Mouse (Mus musculus) lung, postnatal 0 days (tissue): ENCODE data around the gene Smpd3. TPM values are rescaled to one million over a fixed set of nuclear protein-coding genes. Genes with fewer than 3 reads are reported as not detected.

ENCODE experiments used
- ATAC-seq: fragments of 200-750 bp; cut with Nextera tagmentation; 2 replicates; pipeline ENCODE4 v1.8.0; 2017; ENCODE audit warnings: moderate library complexity
- DNase-seq: peaks from one replicate; pipeline ENCODE4 v3.0.0-alpha.2; 2016; ENCODE audit warnings: low spot score
- H3K27ac ChIP-seq: fragments of 300-500 bp; sonication (generic); 2 replicates; pipeline ENCODE4 v1.5.1; 2014; ENCODE audit warnings: antibody characterized with exemption, mild to moderate bottlenecking, low read length, mixed read lengths
- H3K27me3 ChIP-seq: fragments of 300-500 bp; sonication (generic); replicated peaks from 2 replicates; pipeline ENCODE4 v1.6.1; 2014; ENCODE audit warnings: low read length, mixed read lengths; ENCODE audit not compliant: insufficient read depth
- H3K36me3 ChIP-seq: fragments of 300-500 bp; sonication (generic); 2 replicates; pipeline ENCODE4 v1.6.1; 2014; ENCODE audit warnings: low read length, mixed read lengths; ENCODE audit not compliant: insufficient read depth
- H3K4me1 ChIP-seq: fragments of 300-500 bp; sonication (generic); 2 replicates; pipeline ENCODE4 v1.6.1; 2014; ENCODE audit warnings: antibody characterized with exemption, low read depth, low read length, mixed read lengths; ENCODE audit not compliant: insufficient read depth
- H3K4me2 ChIP-seq: fragments of 300-500 bp; sonication (generic); replicated peaks from 2 replicates; pipeline ENCODE4 v1.6.1; 2014; ENCODE audit warnings: low read depth, mild to moderate bottlenecking, low read length, moderate library complexity, mixed read lengths
- H3K4me3 ChIP-seq: fragments of 300-500 bp; sonication (generic); 2 replicates; pipeline ENCODE4 v1.5.1; 2014; ENCODE audit warnings: low read depth, low read length
- H3K9ac ChIP-seq: fragments of 300-500 bp; sonication (generic); replicated peaks from 2 replicates; pipeline ENCODE4 v1.6.1; 2014; ENCODE audit warnings: low read depth, mild to moderate bottlenecking
- H3K9me3 ChIP-seq: fragments of 300-500 bp; sonication (generic); 2 replicates; pipeline ENCODE4 v1.6.1; 2016; ENCODE audit warnings: low read length, mixed read lengths
- CTCF ChIP-seq: IDR thresholded peaks from 2 replicates; pipeline ENCODE4 v1.5.1; 2016; ENCODE audit warnings: antibody characterized with exemption, mild to moderate bottlenecking
- EP300 ChIP-seq: IDR thresholded peaks from 2 replicates; pipeline ENCODE4 v1.6.1; 2016; ENCODE audit warnings: antibody characterized with exemption, mild to moderate bottlenecking, control low read depth
- WGBS: fragments of 180-500 bp; shearing (Covaris S2); extraction: QIAGEN DNeasy Blood & Tissue Kit; methylation state at CpG from one replicate; pipeline ENCODE4 v1.1.7; 2014; 5-methylcytosine and 5-hydroxymethylcytosine counted together
- polyA plus RNA-seq: library from polyadenylated mRNA; unstranded; fragments of >200 nt; fragmentation: Nextera tagmentation; extraction: Ambion mirVana; gene quantifications from 2 replicates; pipeline ENCODE4 v1.2.1, GENCODE M21; 2015

The Smpd3 gene
- polyA plus RNA-seq, 1 experiment from 2014 or later: 1.7 TPM

GRCm38 (mm10) chr8:106369069-106369468, 31.3 kb upstream of the Smpd3 start:
- H3K36me3 ChIP-seq: no peaks in the 10 kb centered on the region
- H3K9ac ChIP-seq: no peak overlapping the region
- no peak overlapping the region for H3K4me3 ChIP-seq
- no peak for ATAC-seq
- TF ChIP-seq CTCF (no peak), EP300 (no peak)
- H3K27ac ChIP-seq: no peak overlapping the region
- H3K9me3 ChIP-seq: no peaks in the 10 kb centered on the region
- no peak overlapping the region for H3K4me2 ChIP-seq
- H3K4me1 ChIP-seq: no peaks in the 10 kb centered on the region
- no peak for DNase-seq
- H3K27me3 ChIP-seq: no peaks in the 10 kb centered on the region
- WGBS: 54% methylated on average over 7 of the region's 7 CpGs

- no peaks in the 10 kb centered on the region for H3K4me1 ChIP-seq
These were observed 30.7 kb upstream of the Smpd3 start for GRCm38 (mm10) chr8:106368501-106368900.

DNA sequence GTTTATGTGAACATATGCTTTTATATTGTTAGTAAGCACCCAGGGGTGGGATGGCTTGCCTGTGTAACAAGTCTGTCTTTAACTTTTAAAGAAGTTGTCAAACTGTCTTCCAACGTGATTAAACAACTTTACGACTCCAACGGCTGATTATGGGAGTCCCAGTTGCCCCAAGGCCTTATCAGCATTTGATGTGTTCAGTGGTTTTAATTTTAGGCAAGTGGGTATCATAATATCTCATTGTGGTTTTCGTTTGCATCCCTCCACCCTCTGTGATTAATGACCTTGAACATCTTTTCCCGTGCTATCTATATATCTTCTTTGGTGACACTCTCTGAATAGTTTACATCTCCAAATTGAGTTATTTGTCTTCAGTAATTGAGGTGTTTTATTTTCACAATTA, 27.0 kb upstream of the Smpd3 start:
- no peak for ATAC-seq
- WGBS: 69% methylated on average over 5 of the region's 5 CpGs
- no peaks in the 10 kb centered on the region for H3K36me3 ChIP-seq

More at GRCm38 (mm10) chr8:106368501-106368900, 30.7 kb upstream of the Smpd3 start:
- WGBS: 62% methylated on average over 3 of the region's 3 CpGs
- no peak for ATAC-seq
- no peaks in the 10 kb centered on the region for H3K27me3 ChIP-seq
- no peak for DNase-seq
- H3K4me2 ChIP-seq: no peak overlapping the region
- no peak overlapping the region for H3K4me3 ChIP-seq
- no peak overlapping the region for H3K9ac ChIP-seq
- H3K36me3 ChIP-seq: no peaks in the 10 kb centered on the region
- H3K27ac ChIP-seq: no peak overlapping the region
- H3K9me3 ChIP-seq: no peaks in the 10 kb centered on the region
- TF ChIP-seq CTCF: peak; percentile 30; the same call in 1 of the 2 replicates
- no peak for TF ChIP-seq EP300

GRCm38 (mm10) chr8:106364278-106364677, 26.5 kb upstream of the Smpd3 start:
- Histone ChIP-seq H3K36me3 (no peaks in the 10 kb centered on the region), H3K9ac (no peak overlapping the region), H3K27ac (no peak overlapping the region), H3K9me3 (no peaks in the 10 kb centered on the region), H3K4me2 (no peak overlapping the region), H3K4me1 (no peaks in the 10 kb centered on the region), H3K4me3 (no peak overlapping the region), H3K27me3 (no peaks in the 10 kb centered on the region)
- TF ChIP-seq EP300 (no peak), CTCF (no peak)
- no peak for DNase-seq
- no peak; the same call in 1 of the 2 replicates for ATAC-seq
- 49% methylated on average over 8 of the region's 8 CpGs for WGBS

More for the DNA sequence above, 27.0 kb upstream of the Smpd3 start:
- Histone ChIP-seq H3K9ac (no peak overlapping the region), H3K9me3 (no peaks in the 10 kb centered on the region), H3K4me3 (no peak overlapping the region), H3K4me2 (no peak overlapping the region), H3K27ac (no peak overlapping the region), H3K27me3 (no peaks in the 10 kb centered on the region), H3K4me1 (no peaks in the 10 kb centered on the region)
- TF ChIP-seq CTCF: no peak
- no peak for TF ChIP-seq EP300
- no peak for DNase-seq

- no peak for TF ChIP-seq CTCF
- no peak for TF ChIP-seq EP300
- Histone ChIP-seq H3K27me3 (no peaks in the 10 kb centered on the region), H3K27ac (no peak overlapping the region), H3K9me3 (no peaks in the 10 kb centered on the region), H3K36me3 (no peaks in the 10 kb centered on the region), H3K4me2 (no peak overlapping the region), H3K9ac (no peak overlapping the region), H3K4me3 (no peak overlapping the region), H3K4me1 (no peaks in the 10 kb centered on the region)
- WGBS: 66% methylated on average over 8 of the region's 8 CpGs
- ATAC-seq (no peak), DNase-seq (no peak)
These were observed 25.5 kb upstream of the Smpd3 start for GRCm38 (mm10) chr8:106363321-106363720.

- Histone ChIP-seq H3K4me1 (no peaks in the 10 kb centered on the region), H3K4me3 (no peak overlapping the region), H3K4me2 (no peak overlapping the region), H3K9me3 (no peaks in the 10 kb centered on the region), H3K36me3 (no peaks in the 10 kb centered on the region), H3K27me3 (no peaks in the 10 kb centered on the region), H3K27ac (no peak overlapping the region), H3K9ac (no peak overlapping the region)
- WGBS: 49% methylated on average over 4 of the region's 4 CpGs
- ATAC-seq (no peak), DNase-seq (no peak)
- TF ChIP-seq CTCF (no peak), EP300 (no peak)
These were observed 22.0 kb upstream of the Smpd3 start for GRCm38 (mm10) chr8:106359650-106360338.

GRCm38 (mm10) chr8:106351135-106351534, 13.3 kb upstream of the Smpd3 start:
- no peak for DNase-seq
- WGBS: 45% methylated on average over 2 of the region's 2 CpGs
- H3K9ac ChIP-seq: no peak overlapping the region
- no peaks in the 10 kb centered on the region for H3K9me3 ChIP-seq
- no peak overlapping the region for H3K4me2 ChIP-seq
- H3K36me3 ChIP-seq: no peaks in the 10 kb centered on the region
- ATAC-seq: no peak
- H3K27me3 ChIP-seq: no peaks in the 10 kb centered on the region
- H3K4me1 ChIP-seq: no peaks in the 10 kb centered on the region
- no peak for TF ChIP-seq EP300
- TF ChIP-seq CTCF: no peak
- no peak overlapping the region for H3K27ac ChIP-seq
- H3K4me3 ChIP-seq: no peak overlapping the region
